Mouse (Mus musculus) hindbrain, embryonic 10.5 days (tissue): ENCODE data around the gene Clrn3. TPM values are rescaled to one million over a fixed set of nuclear protein-coding genes. Genes with fewer than 3 reads are reported as not detected.
"Not testable (repeated sequence)": the region's sequence is repeated elsewhere in the genome, so short reads cannot be mapped to it uniquely, and the experiment has no call there.

Experiments used
- DNase-seq: peaks from one replicate; pipeline ENCODE4 v3.0.0-alpha.2; 2017; ENCODE audit warnings: low spot score
- H3K27ac ChIP-seq: fragments of 300-500 bp; sonication (generic); 2 replicates; pipeline ENCODE4 v1.5.1; 2016; ENCODE audit warnings: mild to moderate bottlenecking, moderate library complexity
- H3K27me3 ChIP-seq: fragments of 300-500 bp; sonication (generic); 2 replicates; pipeline ENCODE4 v1.6.1; 2016; ENCODE audit warnings: mild to moderate bottlenecking; ENCODE audit not compliant: poor library complexity, insufficient read depth, severe bottlenecking
- H3K36me3 ChIP-seq: fragments of 300-500 bp; sonication (generic); 2 replicates; pipeline ENCODE4 v1.6.1; 2016; ENCODE audit warnings: mild to moderate bottlenecking, moderate library complexity
- H3K4me1 ChIP-seq: fragments of 300-500 bp; sonication (generic); replicated peaks from 2 replicates; pipeline ENCODE4 v1.6.1; 2016; ENCODE audit warnings: mild to moderate bottlenecking
- H3K4me3 ChIP-seq: fragments of 300-500 bp; sonication (generic); 2 replicates; pipeline ENCODE4 v1.5.1; 2016; ENCODE audit warnings: mild to moderate bottlenecking, moderate library complexity
- H3K9me3 ChIP-seq: fragments of 300-500 bp; sonication (generic); 2 replicates; pipeline ENCODE4 v1.6.1; 2016; ENCODE audit warnings: mild to moderate bottlenecking, moderate library complexity
- WGBS: fragments of 180-500 bp; shearing (Covaris S2); methylation state at CpG from one replicate; pipeline ENCODE4 v1.1.7; 2016; 5-methylcytosine and 5-hydroxymethylcytosine counted together
- polyA plus RNA-seq: library from polyadenylated mRNA; unstranded; fragments of >200 nt; fragmentation: Nextera tagmentation; extraction: Ambion mirVana; gene quantifications from 2 replicates; pipeline ENCODE4 v1.2.1, GENCODE M21; 2016

Gene Clrn3
- polyA plus RNA-seq, 1 experiment from 2014 or later = not detected

DNA sequence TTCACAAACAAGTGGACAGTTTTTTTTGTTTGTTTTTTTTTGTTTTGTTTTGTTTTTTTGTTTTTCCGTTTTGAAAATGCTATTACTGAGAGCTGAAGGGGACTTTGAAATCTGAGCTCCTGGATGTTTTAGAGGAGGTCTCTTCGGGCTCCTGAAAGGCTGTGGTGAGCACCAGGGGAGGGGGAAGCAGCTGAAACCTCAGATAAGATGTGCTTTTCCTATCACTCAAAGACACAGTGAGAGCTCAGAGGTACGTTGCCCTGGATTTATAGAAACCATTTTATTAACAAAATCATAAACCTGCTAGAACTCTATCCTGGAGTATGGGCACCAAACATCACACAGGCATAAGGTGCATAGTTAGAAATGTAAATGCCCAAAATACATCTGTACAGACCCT, 1.3 kb downstream of the Clrn3 start:
- Histone ChIP-seq H3K4me3 (no peak overlapping the region), H3K4me1 (peaks cover 3% of the 10 kb centered on the region; the same call in 1 of the 2 replicates), H3K27me3 (peaks cover 6% of the 10 kb centered on the region; the same call in 1 of the 2 replicates), H3K27ac (no peak overlapping the region), H3K9me3 (no peaks in the 10 kb centered on the region), H3K36me3 (no peaks in the 10 kb centered on the region)
- 66% methylated on average over 3 of the region's 3 CpGs for WGBS
- no peak for DNase-seq

DNA sequence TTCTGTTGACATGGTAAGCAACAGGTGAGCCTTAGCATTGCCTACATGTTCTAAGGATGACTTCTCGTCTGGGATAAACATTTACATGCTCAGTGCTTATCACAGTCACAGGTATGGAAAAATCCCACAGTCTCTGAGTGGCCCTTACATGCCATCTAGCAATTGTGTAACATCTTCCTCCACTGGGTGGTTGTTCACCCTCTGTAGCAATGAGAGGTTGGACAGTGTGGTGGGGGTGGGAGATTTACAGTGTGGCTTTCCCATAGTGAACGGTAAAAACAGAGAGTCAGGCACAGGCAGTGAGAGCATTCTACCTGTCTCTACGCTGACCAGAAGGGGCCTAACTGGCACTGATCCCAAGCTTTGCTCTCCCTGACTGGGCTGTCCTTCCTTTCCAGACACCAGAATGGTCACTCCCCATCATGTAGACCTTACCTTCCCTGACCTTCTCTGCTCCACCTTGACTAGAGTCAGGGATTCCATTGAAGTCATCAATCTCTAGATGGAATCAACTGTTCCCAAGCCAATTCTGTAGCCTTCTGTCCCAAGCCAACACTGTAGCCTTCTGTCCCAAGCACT, 1.8 kb downstream of the Clrn3 start:
- no peak overlapping the region for H3K27ac ChIP-seq
- no peaks in the 10 kb centered on the region for H3K9me3 ChIP-seq
- peaks cover 8% of the 10 kb centered on the region for H3K4me1 ChIP-seq
- DNase-seq = no peak
- H3K36me3 ChIP-seq = no peaks in the 10 kb centered on the region
- peaks cover 6% of the 10 kb centered on the region; the same call in 1 of the 2 replicates for H3K27me3 ChIP-seq
- no peak overlapping the region for H3K4me3 ChIP-seq
- WGBS = 93% methylated on average over 3 of the region's 3 CpGs

DNA sequence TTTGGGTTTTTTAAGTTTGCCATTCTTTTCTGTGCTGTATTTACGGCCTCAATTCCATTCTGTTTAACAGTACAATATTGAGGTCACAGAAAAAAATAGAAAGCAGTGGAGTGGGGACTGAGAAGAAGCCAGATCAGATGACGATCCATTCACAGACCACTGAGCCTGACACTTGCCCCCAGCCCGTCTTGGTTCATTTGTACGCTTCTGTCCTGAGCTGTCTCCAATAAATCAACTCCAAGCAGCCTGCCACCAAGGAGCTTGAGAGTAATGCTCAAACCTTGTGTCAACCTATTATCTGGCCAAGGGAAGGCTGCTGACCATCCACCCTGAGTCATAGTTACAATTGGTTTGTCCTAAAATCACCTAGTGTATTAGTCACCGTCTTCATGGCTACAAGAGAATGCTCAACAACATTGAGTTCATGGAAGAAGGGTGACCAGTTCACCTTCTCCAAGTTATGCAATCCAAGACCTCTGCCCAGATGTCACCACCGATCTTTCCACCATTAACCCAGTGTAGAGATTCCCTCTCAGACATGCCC, 4.0 kb downstream of the Clrn3 start:
- H3K36me3 ChIP-seq = no peaks in the 10 kb centered on the region
- 85% methylated on average over 6 of the region's 6 CpGs for WGBS

DNA sequence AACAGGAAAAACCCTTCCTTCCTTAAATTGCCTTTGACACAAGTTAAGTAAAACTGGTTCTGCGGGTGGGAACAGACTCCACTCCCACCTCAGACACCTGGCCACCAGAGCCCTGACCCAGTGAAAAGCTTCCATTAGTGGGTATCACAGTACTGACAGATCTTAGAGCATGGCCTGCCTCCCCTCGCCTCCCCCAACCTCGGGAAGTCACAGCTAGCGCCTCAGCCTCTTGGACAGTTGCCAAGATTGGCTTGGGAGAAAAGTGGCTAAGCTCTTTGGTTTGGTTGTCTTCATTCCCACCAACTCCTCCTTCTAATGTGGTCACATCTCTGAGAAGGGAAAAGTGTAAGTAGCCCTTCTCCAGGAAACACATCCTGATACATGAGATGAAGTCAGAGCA, 4.5 kb downstream of the Clrn3 start:
- Histone ChIP-seq H3K27me3 (peaks cover 6% of the 10 kb centered on the region; the same call in 1 of the 2 replicates), H3K4me3 (no peak overlapping the region), H3K9me3 (no peaks in the 10 kb centered on the region), H3K27ac (no peak overlapping the region), H3K4me1 (peaks cover 14% of the 10 kb centered on the region), H3K36me3 (no peaks in the 10 kb centered on the region)
- WGBS = 75% methylated on average over 4 of the region's 4 CpGs
- DNase-seq = no peak

More for the DNA sequence above, 4.0 kb downstream of the Clrn3 start:
- DNase-seq = no peak
- Histone ChIP-seq H3K4me1 (peaks cover 14% of the 10 kb centered on the region), H3K27ac (no peak overlapping the region), H3K27me3 (peaks cover 6% of the 10 kb centered on the region; the same call in 1 of the 2 replicates), H3K9me3 (no peaks in the 10 kb centered on the region), H3K4me3 (no peak overlapping the region)

DNA sequence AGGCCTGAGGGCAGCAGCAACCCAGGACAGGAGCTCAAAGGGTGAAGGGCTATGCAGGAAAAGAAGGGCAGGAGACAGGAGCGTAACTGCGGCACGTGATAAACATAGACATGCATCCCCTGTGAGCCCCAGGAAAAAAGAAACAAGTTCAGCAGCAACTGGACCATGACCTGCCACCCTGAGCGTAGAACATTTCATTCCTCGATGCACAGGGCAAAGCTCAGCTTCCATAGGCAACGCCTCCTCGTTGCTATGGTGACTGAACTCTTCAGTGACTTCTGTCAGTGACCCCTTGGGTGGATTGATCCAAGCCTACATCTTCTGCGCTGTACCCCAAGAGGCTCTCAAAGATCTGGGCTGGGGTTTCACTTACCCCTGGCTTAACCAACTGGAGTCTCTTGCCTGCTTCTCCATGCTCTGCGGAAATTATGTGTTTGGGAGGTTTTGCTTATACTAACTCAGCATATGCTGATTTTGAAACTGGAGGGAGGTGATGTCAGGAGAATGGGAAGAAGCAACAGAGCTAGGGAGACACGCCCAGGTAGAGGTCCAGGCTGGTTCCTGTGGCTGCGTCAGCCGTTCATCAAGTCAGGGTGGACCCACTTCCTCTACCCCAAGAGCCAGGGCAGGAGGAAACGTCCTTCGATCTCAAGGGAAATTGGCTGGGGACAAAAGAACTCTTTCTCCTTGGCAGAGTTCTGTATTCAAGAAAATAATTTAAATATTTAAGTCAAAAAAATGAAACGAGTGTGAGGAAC, 6.5 kb downstream of the Clrn3 start:
- DNase-seq = peak; percentile 36
- 58% methylated on average over 15 of the region's 15 CpGs for WGBS
- H3K9me3 ChIP-seq = no peaks in the 10 kb centered on the region
- H3K4me3 ChIP-seq = no peak overlapping the region
- peaks cover 6% of the 10 kb centered on the region; the same call in 1 of the 2 replicates for H3K27me3 ChIP-seq
- no peaks in the 10 kb centered on the region for H3K36me3 ChIP-seq
- peaks cover 14% of the 10 kb centered on the region for H3K4me1 ChIP-seq
- H3K27ac ChIP-seq = no peak overlapping the region

DNA sequence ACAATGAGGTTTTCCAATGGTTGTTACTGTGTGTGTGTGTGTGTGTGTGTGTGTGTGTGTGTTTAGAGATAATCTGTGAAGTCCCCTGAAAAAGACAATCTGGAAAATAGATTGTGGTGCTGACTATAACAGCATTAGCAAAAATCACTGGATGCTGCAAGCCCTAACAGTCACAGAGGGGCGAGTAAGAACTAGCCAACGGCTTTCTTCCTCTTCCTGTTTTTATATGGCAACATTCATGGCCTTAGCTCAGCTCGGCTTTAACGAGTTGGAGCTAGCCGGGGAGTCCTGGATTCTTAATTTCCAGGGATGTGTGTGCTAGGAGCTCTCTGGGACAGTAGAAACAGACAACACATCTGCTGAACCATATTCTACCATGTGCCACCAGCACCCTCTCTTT, 8.2 kb downstream of the Clrn3 start:
- no peak for DNase-seq
- 79% methylated on average over 5 of the region's 5 CpGs for WGBS
- Histone ChIP-seq H3K4me1 (peaks cover 14% of the 10 kb centered on the region), H3K4me3 (no peak overlapping the region), H3K27ac (no peak overlapping the region), H3K27me3 (peaks cover 3% of the 10 kb centered on the region; the same call in 1 of the 2 replicates), H3K9me3 (no peaks in the 10 kb centered on the region), H3K36me3 (no peaks in the 10 kb centered on the region)

DNA sequence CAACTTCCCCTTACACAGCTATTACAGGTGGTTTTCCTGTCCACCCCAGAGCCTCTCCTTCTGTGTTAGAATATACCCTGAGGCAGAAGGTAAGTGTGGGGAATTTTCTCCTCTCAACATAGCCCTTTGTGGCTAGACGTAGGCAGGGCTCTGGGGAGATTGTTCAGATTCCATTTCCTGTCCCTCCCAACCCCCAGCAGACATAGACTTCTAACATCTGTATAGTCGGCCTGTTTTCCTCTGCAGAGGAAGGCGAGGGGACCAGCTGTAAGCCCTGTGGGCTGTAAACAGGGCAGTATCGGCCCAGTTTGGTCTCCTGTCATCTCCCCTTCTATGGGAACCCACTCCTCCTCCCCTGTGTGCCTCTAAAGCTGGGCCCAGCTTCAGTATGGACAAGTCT, 11.3 kb downstream of the Clrn3 start:
- no peak overlapping the region for H3K4me3 ChIP-seq
- H3K36me3 ChIP-seq = no peaks in the 10 kb centered on the region
- 68% methylated on average over 4 of the region's 4 CpGs for WGBS
- H3K27ac ChIP-seq = no peak overlapping the region
- no peak for DNase-seq
- H3K4me1 ChIP-seq = peaks cover 11% of the 10 kb centered on the region
- no peaks in the 10 kb centered on the region for H3K27me3 ChIP-seq
- H3K9me3 ChIP-seq = no peaks in the 10 kb centered on the region

DNA sequence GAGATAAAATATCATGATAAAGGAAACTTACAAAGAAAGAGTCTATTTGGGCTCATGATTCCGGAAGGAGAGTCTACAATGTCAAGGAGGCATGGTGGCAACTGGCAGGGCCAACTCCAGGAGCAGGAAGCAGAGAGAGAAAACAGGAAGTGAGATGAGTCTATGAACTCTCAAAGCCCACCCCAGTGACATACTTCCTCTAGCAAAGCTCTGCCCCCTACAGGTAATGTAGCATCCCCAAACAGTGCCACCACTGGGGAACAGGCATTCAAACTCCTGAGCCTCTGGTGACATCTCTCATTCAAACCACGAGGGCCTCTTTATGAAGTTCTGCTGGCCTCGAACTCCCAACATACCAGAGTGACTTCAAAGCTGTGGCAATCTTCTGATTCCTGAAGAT, 16.7 kb downstream of the Clrn3 start:
- no peaks in the 10 kb centered on the region for H3K4me1 ChIP-seq
- H3K27me3 ChIP-seq = no peaks in the 10 kb centered on the region
- 83% methylated on average over 3 of the region's 3 CpGs for WGBS
- DNase-seq = no peak
- no peak overlapping the region for H3K4me3 ChIP-seq
- no peaks in the 10 kb centered on the region for H3K36me3 ChIP-seq
- H3K9me3 ChIP-seq = no peaks in the 10 kb centered on the region
- no peak overlapping the region for H3K27ac ChIP-seq

DNA sequence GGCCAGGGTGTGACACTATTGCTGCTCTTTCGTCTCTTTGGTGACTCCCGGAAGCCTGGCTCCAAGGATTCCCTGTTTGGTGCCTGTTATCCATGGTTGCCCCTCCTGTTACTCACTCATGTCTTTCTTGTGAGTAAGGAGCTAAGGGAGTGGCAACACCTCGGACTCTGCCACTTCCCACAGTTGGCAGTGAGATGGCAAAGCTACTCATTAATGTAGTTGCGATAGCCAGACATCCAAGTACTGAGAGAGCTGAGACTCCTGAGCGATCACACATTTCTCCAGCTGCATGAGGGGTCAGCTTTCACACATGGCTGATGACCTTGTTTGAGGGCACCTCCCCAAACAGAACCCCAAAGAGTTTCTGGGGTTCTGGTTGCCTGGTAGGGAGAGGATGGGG, 18.0 kb downstream of the Clrn3 start:
- H3K9me3 ChIP-seq = no peaks in the 10 kb centered on the region
- no peak for DNase-seq
- 91% methylated on average over 5 of the region's 5 CpGs for WGBS

DNA sequence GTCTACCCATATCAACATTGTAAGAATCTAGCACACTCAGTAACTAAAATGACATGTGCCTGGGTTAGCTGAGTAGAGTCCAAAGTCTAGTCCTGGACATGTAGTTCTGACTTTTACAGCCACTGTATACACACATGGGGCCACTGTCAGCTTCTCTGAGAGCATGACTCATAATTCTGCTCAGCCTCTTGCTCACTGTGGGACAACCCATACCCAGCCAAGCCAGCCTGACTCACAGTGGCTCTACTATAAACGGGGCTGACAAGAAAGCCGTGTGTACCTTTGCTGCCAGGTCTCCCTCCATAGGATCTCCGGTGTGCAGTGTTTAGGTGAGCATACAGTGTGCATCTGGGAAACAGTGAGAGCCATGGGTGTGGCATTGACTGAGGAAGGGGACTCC, 19.2 kb downstream of the Clrn3 start:
- no peak overlapping the region for H3K27ac ChIP-seq
- no peaks in the 10 kb centered on the region for H3K36me3 ChIP-seq
- H3K4me3 ChIP-seq = no peak overlapping the region
- WGBS = 90% methylated on average over 3 of the region's 3 CpGs
- DNase-seq = no peak
- no peaks in the 10 kb centered on the region for H3K9me3 ChIP-seq
- H3K4me1 ChIP-seq = no peaks in the 10 kb centered on the region
- no peaks in the 10 kb centered on the region for H3K27me3 ChIP-seq

More for the DNA sequence above, 18.0 kb downstream of the Clrn3 start:
- Histone ChIP-seq H3K36me3 (no peaks in the 10 kb centered on the region), H3K4me1 (no peaks in the 10 kb centered on the region), H3K27ac (no peak overlapping the region), H3K27me3 (no peaks in the 10 kb centered on the region), H3K4me3 (no peak overlapping the region)

DNA sequence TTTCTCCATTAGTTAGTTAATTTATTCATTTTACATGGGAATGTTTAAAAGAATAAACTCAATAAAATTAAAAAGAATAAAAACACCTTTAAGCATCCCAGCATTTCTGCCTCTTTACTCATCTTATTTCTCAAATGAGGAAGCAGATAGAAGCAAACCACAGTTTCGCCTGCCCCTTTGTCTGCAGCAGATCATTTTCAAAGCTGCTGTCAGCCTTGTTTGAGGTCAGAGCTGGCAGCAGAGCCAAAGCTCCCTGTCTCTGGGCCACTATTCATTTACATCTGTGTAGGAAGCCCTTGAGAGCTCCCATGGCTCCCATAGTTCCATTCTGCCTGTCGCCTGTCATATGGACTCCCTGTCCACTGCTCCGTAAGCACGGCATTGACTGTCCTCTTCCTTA, 19.9 kb downstream of the Clrn3 start:
- no peaks in the 10 kb centered on the region for H3K4me1 ChIP-seq
- no peaks in the 10 kb centered on the region for H3K9me3 ChIP-seq
- H3K4me3 ChIP-seq = no peak overlapping the region
- H3K36me3 ChIP-seq = no peaks in the 10 kb centered on the region
- no peak overlapping the region for H3K27ac ChIP-seq
- no peaks in the 10 kb centered on the region for H3K27me3 ChIP-seq
- no peak for DNase-seq
- 74% methylated on average over 4 of the region's 4 CpGs for WGBS

DNA sequence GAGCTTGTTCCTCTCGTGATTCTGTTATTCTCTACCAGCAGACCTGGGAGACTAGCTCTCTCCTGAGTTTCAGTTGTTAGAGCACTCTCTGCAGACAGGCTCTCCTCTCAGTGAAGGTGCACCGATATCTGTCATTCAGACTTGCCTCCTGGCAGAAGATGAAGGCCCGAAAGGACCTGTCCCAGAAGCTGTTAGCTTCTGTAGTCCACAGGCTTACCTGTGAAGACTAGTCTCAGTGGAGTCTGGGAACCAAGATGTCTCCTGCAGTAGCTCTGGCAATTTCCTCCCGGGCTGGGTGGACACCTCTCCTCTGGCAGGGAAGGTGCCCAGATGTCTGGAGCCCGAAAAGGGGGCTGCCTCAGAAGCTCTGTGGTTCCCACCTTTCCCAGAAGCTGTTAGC, 21.9 kb downstream of the Clrn3 start:
- not testable (repeated sequence) for H3K27ac ChIP-seq, H3K9me3 ChIP-seq, DNase-seq, H3K27me3 ChIP-seq, H3K4me3 ChIP-seq, H3K4me1 ChIP-seq, H3K36me3 ChIP-seq
- 92% methylated on average over 5 of the region's 5 CpGs for WGBS

DNA sequence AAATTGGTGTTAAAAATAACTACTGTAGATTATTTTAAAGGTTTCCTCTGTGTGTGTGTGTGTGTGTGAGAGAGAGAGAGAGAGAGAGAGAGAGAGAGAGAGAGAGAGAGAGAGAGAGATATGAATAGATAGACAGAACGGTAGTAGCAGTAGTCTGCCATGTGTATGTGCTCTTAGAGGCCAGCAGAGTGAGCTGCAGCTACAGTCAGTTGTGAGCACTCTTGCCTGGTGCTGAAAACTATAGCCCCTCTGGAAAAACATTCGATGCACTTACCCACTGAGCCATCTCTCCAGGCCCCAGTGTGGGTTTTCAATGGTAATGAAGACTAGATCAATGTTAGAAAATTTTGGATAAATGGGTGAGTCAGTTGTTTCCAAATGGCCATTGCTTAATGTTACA, 29.1 kb downstream of the Clrn3 start:
- 61% methylated on average over 2 of the region's 2 CpGs for WGBS
- H3K27ac ChIP-seq = no peak overlapping the region
- H3K4me1 ChIP-seq = no peaks in the 10 kb centered on the region
- H3K4me3 ChIP-seq = no peak overlapping the region
- no peaks in the 10 kb centered on the region for H3K27me3 ChIP-seq
- DNase-seq = no peak
- no peaks in the 10 kb centered on the region for H3K9me3 ChIP-seq
- no peaks in the 10 kb centered on the region for H3K36me3 ChIP-seq
